Mouse (Mus musculus): ENCODE measurements around the gene Uspl1. TPM values are rescaled to one million over a fixed set of nuclear protein-coding genes. Genes with fewer than 3 reads are reported as not detected.

Uspl1 gene
- polyA plus RNA-seq, 1 experiment from 2014 or later = 12.4 TPM

DNA sequence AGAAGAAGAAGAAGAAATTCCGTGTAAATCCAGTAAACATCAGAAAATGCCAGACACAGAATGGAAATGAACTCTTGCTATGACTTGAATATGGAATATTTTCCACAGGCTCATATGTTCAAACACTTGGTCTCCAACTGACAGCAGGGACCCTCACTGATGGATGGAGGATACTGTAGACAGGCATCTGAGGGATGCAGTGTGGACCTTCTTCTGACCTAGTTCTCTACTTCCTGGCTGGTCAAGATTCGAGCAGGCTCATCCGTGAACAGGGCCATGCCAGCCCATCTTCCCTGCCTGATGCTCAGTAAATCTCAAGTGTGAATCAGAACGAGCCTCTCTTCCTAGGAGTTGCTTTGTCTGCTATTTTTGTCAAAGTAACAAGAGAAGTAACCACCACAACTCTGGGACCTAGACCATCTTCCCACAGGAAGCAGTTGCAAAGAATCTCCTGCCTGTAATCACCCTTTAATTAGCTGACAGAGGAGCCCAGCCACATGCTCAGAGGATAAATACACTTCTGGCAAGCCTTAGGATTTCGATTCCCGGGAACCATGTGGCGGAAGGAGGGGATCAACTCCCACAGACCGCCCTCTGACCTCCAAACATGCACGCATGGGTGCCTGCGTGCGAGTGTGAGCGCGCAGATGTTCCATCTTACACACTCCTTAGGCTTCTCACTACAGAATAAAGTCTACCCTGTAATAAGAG lies 31.9 kb upstream of the Uspl1 start:
- H3K27ac ChIP-seq (ENCODE audit: low read depth) = peak overlapping the region; percentile 51; the same call in 1 of the 2 replicates
- no peak for DNase-seq

DNA sequence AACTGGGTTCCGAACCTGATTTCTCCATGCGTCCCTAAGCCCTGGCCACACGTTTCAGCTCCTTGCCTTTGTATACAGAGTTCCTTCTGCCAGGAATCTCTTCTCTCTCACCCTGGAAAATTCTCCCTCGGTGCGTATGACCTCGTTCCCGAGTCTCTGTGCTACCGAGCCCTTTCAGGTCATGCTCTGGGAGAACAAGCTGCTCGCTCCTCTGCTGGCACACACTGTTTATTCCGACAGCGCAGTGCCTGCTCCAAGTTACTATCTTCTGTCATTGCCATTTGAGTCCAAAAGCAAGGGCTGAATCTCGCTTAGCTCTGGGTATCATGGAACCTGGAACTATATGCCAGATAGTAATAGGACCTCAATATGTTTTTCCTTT lies 31.4 kb upstream of the Uspl1 start:
- Histone ChIP-seq H3K36me3 (replicated peaks; ENCODE audit: insufficient read depth, low read length) (no peaks in the 10 kb centered on the region), H3K9ac (replicated peaks) (no peak overlapping the region), H3K4me2 (ENCODE audit: low read depth, low read length) (no peak overlapping the region), H3K4me1 (ENCODE audit: insufficient read depth) (no peaks in the 10 kb centered on the region), H3K27ac (ENCODE audit: low read depth) (peak overlapping the region; percentile 51; the same call in 1 of the 2 replicates), H3K4me3 (ENCODE audit: low read depth, low read length) (no peak overlapping the region), H3K9me3 (ENCODE audit: low read length) (no peaks in the 10 kb centered on the region), H3K27me3 (ENCODE audit: insufficient read depth, low read length) (no peaks in the 10 kb centered on the region)
- 69% methylated on average over 12 of the region's 12 CpGs for WGBS (ENCODE audit: insufficient replicate concordance)
- no peak for DNase-seq
- no peak for ATAC-seq
- TF ChIP-seq CTCF (IDR thresholded peaks at IDR 0.05; ENCODE audit: low read depth) (no peak), EP300 (IDR thresholded peaks at IDR 0.05; ENCODE audit: low read depth) (no peak)

More for the DNA sequence above, 31.9 kb upstream of the Uspl1 start:
- H3K4me3 ChIP-seq (ENCODE audit: low read depth, low read length) = no peak overlapping the region
- 67% methylated on average over 13 of the region's 13 CpGs for WGBS (ENCODE audit: insufficient replicate concordance)
- no peak overlapping the region for H3K9ac ChIP-seq (replicated peaks)
- H3K27me3 ChIP-seq (ENCODE audit: insufficient read depth, low read length) = no peaks in the 10 kb centered on the region
- no peak for ATAC-seq
- H3K36me3 ChIP-seq (replicated peaks; ENCODE audit: insufficient read depth, low read length) = no peaks in the 10 kb centered on the region
- H3K9me3 ChIP-seq (ENCODE audit: low read length) = no peaks in the 10 kb centered on the region
- no peak overlapping the region for H3K4me2 ChIP-seq (ENCODE audit: low read depth, low read length)
- H3K4me1 ChIP-seq (ENCODE audit: insufficient read depth) = no peaks in the 10 kb centered on the region
- TF ChIP-seq CTCF (IDR thresholded peaks at IDR 0.05; ENCODE audit: low read depth) (no peak), EP300 (IDR thresholded peaks at IDR 0.05; ENCODE audit: low read depth) (no peak)

DNA sequence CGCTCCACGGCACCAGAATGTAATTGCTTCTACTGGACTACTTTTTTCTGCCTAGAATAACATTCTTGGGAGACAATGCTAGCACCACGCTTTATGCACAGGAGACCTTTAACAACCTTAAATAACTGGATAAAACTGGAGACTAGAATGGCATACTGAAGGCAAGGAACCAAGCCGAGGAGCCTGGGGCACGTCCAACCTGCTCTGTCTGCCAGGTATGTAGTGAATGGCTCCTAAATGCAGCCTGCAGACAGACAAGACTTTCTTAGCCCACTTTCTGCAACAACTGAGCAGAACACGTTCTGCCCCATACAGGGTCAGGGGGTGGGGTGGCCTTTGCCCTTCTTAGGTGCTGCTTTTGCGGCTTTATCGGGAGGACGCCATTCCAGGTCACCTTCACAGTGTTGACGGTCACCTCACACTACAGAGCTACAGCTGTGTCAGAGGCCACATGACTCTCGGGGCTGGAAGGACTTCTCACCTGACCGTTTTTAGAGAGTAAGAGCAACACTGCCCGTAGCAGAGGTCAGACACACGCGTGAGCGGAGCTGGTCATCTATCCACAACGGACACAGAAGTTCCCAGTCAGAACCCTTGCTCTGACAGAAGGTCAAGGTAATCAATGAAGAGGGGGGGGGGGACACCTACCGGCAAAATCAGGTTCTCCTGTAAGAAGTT lies 27.1 kb upstream of the Uspl1 start:
- peak; percentile 50; the same call in 1 of the 2 replicates for ATAC-seq
- no peak overlapping the region for H3K27ac ChIP-seq (ENCODE audit: low read depth)
- no peaks in the 10 kb centered on the region for H3K4me1 ChIP-seq (ENCODE audit: insufficient read depth)
- no peaks in the 10 kb centered on the region for H3K27me3 ChIP-seq (ENCODE audit: insufficient read depth, low read length)
- DNase-seq = no peak
- H3K9ac ChIP-seq (replicated peaks) = no peak overlapping the region
- TF ChIP-seq CTCF (IDR thresholded peaks at IDR 0.05; ENCODE audit: low read depth) (no peak), EP300 (IDR thresholded peaks at IDR 0.05; ENCODE audit: low read depth) (no peak)
- H3K36me3 ChIP-seq (replicated peaks; ENCODE audit: insufficient read depth, low read length) = no peaks in the 10 kb centered on the region
- H3K4me2 ChIP-seq (ENCODE audit: low read depth, low read length) = 0 out of 2 replicates have a peak overlapping the region, but pooled peaks have one; percentile 9
- 77% methylated on average over 18 of the region's 18 CpGs for WGBS (ENCODE audit: insufficient replicate concordance)
- no peak overlapping the region for H3K4me3 ChIP-seq (ENCODE audit: low read depth, low read length)
- H3K9me3 ChIP-seq (ENCODE audit: low read length) = no peaks in the 10 kb centered on the region

DNA sequence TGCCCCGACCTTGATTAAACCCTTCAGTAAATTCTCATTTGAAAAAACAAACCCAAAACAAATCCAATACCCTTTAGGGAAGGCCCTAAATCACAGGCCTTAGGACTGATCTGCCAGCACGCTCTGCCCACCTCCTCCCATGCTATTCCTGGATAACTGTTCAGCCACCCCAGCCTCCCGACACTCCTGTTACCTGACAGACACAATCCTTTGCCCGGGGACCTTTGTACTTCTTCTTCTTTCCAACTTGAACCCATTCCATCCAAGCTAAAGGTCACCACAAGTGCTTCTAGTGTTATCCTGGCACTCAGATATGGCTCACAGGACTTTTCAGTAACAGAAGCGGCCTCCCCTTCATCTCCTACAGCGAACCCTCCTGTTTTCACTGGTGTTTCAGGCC lies 25.1 kb upstream of the Uspl1 start:
- DNase-seq = no peak

DNA sequence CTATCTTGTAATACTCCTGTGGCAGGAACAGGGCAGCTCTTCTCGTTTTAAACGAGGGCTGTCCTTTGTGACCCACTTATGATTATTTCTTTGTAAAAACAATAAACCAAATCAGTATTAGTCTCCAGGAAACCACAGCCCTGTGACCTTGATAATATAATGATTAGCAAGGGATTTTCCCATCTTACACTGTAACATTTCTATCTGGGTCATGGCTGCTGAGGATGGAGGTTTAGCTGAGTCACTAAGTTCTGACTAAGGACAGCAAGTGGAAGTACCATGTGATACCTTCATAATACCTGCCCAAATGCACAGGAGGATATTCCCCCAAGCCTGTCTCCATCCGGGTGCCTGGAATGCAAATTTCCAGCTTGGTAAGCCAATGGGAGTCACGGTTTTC lies 23.7 kb upstream of the Uspl1 start:
- no peaks in the 10 kb centered on the region for H3K27me3 ChIP-seq (ENCODE audit: insufficient read depth, low read length)
- H3K4me2 ChIP-seq (ENCODE audit: low read depth, low read length) = no peak overlapping the region
- ATAC-seq (no peak), DNase-seq (no peak)
- no peak overlapping the region for H3K9ac ChIP-seq (replicated peaks)
- peaks cover 7% of the 10 kb centered on the region for H3K4me1 ChIP-seq (ENCODE audit: insufficient read depth)
- H3K27ac ChIP-seq (ENCODE audit: low read depth) = no peak overlapping the region
- no peaks in the 10 kb centered on the region for H3K9me3 ChIP-seq (ENCODE audit: low read length)
- no peaks in the 10 kb centered on the region for H3K36me3 ChIP-seq (replicated peaks; ENCODE audit: insufficient read depth, low read length)
- TF ChIP-seq CTCF (IDR thresholded peaks at IDR 0.05; ENCODE audit: low read depth) (no peak), EP300 (IDR thresholded peaks at IDR 0.05; ENCODE audit: low read depth) (no peak)
- WGBS (ENCODE audit: insufficient replicate concordance) = 73% methylated on average over 4 of the region's 4 CpGs
- no peak overlapping the region for H3K4me3 ChIP-seq (ENCODE audit: low read depth, low read length)

More for the DNA sequence above, 25.1 kb upstream of the Uspl1 start:
- H3K36me3 ChIP-seq (replicated peaks; ENCODE audit: insufficient read depth, low read length) = no peaks in the 10 kb centered on the region
- TF ChIP-seq EP300 (IDR thresholded peaks at IDR 0.05; ENCODE audit: low read depth) (no peak), CTCF (IDR thresholded peaks at IDR 0.05; ENCODE audit: low read depth) (no peak)
- H3K27me3 ChIP-seq (ENCODE audit: insufficient read depth, low read length) = no peaks in the 10 kb centered on the region
- H3K4me3 ChIP-seq (ENCODE audit: low read depth, low read length) = no peak overlapping the region
- no peak for ATAC-seq
- H3K9ac ChIP-seq (replicated peaks) = no peak overlapping the region
- 78% methylated on average over 6 of the region's 6 CpGs for WGBS (ENCODE audit: insufficient replicate concordance)
- H3K9me3 ChIP-seq (ENCODE audit: low read length) = no peaks in the 10 kb centered on the region
- no peak overlapping the region for H3K4me2 ChIP-seq (ENCODE audit: low read depth, low read length)
- no peaks in the 10 kb centered on the region for H3K4me1 ChIP-seq (ENCODE audit: insufficient read depth)
- no peak overlapping the region for H3K27ac ChIP-seq (ENCODE audit: low read depth)

DNA sequence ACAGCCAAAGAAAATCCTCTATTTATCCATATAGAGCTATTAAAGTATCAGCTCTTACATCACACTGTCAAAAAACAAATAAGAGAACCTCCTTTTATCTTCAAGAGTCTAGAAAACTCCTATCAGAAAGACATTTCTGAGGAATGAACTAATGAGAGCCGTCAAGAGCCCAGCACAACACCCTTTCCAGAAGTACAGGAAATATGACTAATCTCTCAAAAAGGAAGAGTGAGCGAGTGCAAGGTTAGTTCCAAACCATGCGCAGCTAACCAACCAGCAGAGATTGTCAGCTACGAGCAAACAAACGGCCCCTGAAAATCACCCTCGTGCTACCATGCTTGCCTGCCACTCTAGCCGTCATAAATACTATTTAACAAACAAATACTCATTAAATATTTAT lies 21.3 kb upstream of the Uspl1 start:
- Histone ChIP-seq H3K27ac (ENCODE audit: low read depth) (no peak overlapping the region), H3K4me3 (ENCODE audit: low read depth, low read length) (no peak overlapping the region), H3K4me1 (ENCODE audit: insufficient read depth) (peaks cover 7% of the 10 kb centered on the region), H3K36me3 (replicated peaks; ENCODE audit: insufficient read depth, low read length) (no peaks in the 10 kb centered on the region), H3K9ac (replicated peaks) (no peak overlapping the region), H3K4me2 (ENCODE audit: low read depth, low read length) (no peak overlapping the region), H3K27me3 (ENCODE audit: insufficient read depth, low read length) (no peaks in the 10 kb centered on the region), H3K9me3 (ENCODE audit: low read length) (no peaks in the 10 kb centered on the region)
- WGBS (ENCODE audit: insufficient replicate concordance) = 23% methylated on average over 7 of the region's 7 CpGs
- DNase-seq (no peak), ATAC-seq (no peak)
- TF ChIP-seq CTCF (IDR thresholded peaks at IDR 0.05; ENCODE audit: low read depth) (no peak), EP300 (IDR thresholded peaks at IDR 0.05; ENCODE audit: low read depth) (no peak)

Data from liver, postnatal 0 days (tissue).